Mouse (Mus musculus): Measurements from ENCODE around the gene Lats2.

Gene Lats2

DNA sequence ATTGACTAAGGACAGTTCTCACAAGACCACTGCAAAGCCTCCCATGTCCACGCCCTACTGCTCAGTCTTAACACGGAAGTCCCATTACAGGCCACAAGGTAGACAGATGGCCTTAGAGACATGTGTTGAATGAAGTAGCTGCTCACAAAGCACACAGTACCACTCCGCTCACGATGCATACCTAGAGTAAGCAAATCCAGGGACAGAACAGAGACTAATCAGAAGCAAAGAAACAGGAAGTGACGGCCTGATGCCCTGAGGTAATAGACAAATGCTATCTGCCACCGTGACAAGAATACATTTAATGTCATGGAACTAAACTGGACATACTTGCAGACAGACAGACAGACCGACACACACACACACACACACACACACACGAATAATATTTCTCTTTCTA, 17.5 kb downstream of the Lats2 start:
- DNase-seq (ENCODE audit: extremely low read depth, low read depth), result no peak

DNA sequence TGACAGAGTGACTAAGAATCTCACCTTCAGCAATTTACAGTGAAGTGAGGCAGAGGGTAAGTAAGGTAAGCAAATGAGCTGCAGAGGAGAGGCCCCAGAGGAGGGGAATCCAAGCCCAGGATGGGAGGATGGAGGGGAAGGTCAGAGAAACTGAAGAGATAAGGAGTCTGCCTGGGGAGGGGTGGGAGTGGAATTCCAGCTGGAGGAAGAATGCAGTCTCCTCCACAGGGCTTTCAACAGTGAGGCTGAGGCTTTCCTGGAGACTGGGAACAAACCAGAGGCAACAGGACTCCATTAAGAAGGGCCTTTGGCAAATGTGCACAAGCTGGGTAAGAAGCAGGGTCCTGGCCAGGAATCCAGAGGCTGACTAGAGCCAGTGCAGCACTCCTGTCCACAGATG, 21.1 kb downstream of the Lats2 start:
- DNase-seq (ENCODE audit: extremely low read depth, low read depth), result no peak

DNA sequence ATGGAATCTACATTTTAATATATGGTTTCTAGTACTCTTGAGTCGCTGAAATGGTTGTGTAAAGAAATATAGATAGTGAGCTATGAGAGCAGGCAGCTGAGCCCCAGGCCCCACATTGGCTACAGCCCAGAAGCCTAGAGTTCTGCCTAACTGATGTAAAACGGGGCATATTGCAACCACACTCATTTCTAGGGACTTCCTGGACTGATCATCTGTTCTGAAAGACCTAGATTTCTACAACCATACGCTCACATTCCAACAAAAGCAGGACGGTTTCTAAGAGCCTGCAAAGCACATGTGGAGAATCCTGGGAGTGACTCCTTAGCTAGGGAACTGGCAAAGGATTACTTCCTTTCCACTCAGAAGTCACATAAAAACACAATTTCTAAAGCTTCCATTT, 22.0 kb downstream of the Lats2 start:
- no peak for DNase-seq (ENCODE audit: extremely low read depth, low read depth)

DNA sequence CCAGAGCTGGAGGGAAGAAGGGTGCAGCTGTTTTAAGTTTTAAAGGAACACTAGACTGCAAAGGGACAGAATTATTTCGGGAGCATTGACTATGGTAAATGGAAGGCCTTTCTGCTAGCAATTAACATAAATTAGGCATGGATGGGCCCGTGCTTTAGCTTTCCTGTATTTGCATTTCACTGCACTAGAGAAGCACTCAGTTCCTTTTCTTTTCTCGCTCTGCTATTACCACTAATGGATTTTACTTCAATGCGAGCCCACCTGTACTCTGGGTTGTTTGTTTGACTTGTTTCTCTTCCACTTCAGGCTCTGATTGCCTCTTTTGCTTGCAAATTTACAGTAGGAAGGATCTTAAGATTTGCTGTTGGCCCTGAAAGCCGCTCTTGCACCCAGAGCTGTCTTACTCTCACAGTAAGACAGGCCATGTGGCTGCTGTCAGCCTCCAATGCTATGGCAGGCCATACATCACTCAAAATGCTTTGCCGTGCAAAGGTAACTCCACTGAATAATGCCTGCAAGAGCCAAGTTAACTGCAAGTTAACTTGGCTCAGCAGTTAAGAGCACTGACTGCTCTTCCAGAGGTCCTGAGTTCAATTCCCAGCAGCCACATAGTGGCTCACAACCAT, 25.4 kb downstream of the Lats2 start:
- no peak for DNase-seq (ENCODE audit: extremely low read depth, low read depth)

DNA sequence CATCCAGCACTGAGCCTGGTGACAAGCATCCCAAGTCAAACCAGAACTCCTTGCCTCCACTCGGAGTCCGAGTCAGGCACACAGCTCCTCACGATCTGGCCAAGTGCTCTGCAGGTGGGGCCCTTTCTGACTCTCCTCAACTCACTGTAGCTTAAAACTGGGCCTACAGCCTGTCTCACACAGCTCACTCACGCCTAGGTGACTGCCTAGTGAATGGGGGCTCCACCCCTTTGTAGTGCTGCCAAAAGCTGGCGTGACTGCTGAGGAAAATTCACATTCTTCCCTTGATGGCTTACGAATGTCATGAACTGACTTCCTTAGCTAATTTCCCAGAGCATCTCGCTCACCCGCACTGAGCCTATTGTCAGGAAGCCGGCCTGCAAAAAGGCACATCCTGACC, 27.7 kb downstream of the Lats2 start:
- DNase-seq (ENCODE audit: extremely low read depth, low read depth), result no peak

DNA sequence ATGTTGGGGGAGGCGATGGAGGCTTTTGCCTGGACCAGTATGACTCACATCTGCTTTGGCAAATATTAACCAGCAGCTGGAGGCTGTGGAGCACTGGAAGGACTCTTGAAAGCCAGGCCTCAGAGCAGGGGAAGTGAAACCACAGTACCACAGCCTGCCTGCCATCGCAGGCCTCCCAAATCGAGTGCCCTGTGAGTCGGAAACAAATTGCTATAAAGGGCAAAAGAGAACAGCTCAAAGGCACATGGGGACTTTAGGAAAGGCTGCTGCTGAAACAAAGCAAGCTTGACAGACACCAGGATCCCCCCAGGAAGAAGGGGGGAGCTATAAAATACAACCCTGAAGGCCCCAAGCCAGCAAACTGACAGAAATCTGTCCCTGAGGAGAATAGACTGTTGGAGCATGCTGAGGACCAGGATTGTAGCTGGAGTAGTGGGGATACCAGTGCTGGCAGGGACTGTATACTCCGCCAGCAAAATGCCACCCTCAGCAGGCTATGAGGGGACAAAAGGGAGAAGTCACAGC, 28.2 kb downstream of the Lats2 start:
- no peak for DNase-seq (ENCODE audit: extremely low read depth, low read depth)

DNA sequence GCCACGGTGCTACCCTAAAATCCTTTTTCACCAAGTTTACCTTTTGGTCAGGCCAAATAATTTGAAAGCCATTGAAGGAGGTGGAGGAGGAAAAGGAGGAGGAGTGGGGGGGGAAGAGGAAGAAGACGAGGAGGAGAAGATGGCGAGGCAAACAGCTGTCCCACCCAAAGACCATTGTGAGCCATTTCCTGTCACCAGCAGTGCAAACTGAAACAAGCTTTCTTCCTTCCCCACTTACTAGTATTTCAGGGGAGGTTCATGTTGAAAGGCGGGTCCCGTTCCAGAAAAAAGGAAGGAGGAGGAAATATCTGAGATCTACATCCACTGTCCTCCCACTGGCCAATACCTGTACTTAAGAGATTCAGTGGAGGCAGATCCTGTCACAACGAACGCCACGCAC, 28.8 kb downstream of the Lats2 start:
- no peak for DNase-seq (ENCODE audit: extremely low read depth, low read depth)

DNA sequence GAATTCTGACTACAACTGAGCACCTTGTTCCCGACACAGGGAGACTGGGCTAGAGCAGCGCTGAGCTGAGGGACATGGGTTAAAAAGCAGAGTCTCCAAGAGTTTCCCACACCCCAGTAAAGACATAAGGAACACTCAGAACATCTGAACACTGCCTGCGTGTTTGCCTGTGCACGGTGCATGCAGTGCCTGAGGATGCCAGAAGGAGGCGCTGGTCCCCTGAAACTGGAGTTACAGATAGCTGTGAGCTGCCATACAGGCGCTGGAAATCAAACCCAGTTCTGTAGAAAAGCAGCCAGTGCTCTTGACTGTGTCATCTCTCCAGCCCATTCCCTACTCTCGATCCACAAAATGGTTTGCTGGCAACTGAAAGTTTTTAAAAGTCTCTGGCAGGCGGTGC, 32.0 kb downstream of the Lats2 start:
- no peak for DNase-seq (ENCODE audit: extremely low read depth, low read depth)

DNA sequence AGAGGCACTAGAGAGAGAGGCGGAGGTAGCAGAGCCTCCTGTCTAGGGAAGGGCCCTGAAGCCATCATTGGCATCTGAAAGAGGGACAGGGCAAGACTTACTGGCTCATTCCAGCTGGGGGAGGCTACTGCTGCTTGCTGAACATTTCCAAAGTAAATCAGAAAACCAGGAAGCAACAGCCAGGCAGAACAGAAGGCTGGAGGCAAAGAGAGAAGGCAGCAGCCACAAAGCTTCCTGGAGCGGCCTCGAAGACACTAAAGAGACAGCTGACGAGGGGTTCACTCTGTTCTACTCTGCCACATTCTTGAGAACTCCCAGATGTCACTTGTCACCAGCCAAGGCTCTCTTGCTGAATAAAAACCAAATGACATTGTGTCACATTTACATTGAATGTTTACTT, 33.7 kb downstream of the Lats2 start:
- DNase-seq (ENCODE audit: extremely low read depth, low read depth), result no peak

DNA sequence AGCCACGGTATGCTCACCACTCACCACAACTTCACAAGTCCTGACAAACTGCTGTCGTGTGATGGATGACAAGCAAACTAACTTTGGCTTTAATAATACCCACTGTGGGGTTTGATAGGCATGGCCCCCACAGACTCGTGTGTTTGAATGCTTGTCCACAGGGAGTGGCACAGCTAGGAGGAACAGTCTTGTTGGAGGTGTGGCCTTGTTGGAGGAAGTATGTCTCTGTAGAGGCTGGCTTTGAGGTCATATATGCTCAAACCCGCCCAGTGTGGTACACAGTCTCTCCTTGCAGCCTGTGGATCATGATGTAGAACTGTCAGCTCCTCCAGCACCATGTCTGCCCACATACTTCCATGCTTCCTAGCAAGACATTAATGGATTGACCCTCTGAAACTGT, 39.9 kb downstream of the Lats2 start:
- DNase-seq (ENCODE audit: extremely low read depth, low read depth), result peak; percentile 6

DNA sequence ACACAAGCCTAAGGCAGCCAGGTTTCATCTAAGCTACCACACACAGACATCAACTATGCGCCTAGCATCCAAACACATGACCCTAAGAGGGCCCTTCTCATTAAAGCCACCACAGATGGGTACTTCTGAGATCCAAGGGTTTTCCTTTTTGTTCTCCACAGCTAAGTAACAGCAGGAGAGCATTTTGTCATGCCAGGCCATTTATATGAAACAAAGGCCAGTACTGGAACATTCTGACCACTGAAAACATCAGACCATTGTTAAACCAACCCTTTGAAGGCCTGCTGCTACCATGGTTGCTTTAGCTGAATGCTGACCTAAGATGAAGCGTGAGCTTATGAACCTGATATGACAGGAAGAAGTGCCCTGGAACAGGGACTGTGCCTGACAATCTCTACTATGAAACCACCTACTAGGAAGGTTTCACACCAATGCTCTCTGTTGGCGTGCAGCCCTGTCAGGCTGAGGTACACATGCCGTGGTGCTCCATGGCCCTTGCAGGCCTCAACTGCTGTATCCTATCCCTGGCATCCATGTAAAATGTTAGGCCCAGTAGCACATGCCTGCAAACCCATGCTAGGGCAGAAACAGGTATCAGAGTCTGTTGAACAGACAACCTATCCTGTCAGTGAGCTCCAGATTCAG, 41.5 kb downstream of the Lats2 start:
- DNase-seq (ENCODE audit: extremely low read depth, low read depth), result no peak

DNA sequence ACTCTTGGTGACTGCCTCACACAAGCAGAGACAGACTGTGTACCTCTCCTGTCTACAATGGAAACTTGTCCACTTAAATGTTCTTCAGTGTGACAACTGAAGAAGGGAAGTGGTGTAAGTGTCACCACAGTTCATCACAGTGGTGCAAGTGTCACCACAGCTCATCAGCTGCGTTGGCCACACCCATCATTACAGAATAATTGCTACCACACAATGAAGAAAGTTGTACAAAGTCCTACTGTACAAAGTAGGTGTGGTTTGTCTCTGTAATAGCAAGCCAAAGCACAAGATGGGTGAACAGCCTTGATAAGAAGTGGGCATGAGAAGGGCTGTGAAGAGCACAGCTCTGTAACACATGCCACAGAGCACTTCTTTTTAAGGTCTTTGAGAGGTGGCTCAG, 45.3 kb downstream of the Lats2 start:
- DNase-seq (ENCODE audit: extremely low read depth, low read depth), result peak; percentile 6

DNA sequence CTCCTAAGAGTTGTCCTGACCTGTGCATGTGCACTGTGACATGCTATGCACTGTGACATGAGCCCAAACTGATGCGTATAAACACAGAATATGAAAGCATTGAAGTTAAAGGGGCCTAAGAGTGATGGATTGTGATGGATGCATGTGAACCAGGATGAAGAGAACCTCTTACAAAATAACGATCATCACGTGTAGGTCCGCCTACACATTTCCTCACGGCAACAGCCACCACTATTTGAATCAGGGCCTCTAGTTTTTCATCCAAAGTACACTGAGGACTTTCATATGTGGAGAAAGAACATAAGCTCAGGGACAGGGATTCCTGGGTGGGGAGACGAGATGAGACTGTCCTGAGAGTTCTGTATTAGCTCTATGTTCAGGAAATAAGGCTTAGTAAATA, 47.1 kb downstream of the Lats2 start:
- DNase-seq (ENCODE audit: extremely low read depth, low read depth), result no peak

DNA sequence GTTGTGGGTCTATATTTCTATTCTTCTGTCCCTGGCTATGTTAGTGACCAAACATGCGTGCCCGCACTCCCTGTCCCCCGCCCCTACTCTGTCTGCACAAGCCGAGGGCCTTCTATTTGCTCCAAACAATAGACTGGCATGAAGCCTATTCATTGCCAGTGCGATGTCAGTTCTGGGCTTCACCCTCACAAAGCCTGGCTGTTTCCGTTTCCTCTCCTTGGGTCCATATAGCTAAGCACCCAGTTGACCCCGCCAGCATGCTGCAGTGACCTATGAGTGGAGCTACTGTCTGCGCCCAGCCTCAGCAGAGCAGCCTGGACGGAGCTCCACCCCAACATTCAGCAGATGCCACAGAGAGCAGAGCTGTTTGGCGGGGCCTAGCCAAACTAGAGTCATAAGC, 49.0 kb downstream of the Lats2 start:
- no peak for DNase-seq (ENCODE audit: extremely low read depth, low read depth)

DNA sequence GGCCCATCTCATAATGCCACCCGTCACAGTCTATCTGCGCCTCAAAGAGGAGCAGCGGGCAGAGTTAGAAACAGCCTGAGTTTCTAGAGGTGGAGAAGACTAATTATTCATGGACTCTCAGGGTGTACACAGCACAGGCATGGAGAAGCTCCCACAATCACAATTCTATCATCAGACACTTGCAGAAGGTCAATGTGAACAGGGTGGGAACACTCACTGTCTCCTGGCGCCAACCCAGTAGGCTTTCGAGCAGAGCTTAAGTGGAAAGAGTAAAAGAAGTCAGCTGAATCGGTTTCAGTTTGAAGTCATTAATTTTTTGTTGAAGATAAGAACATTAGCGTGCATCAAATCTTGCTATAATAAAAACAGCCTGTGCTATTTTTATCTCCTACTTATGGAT, 49.6 kb downstream of the Lats2 start:
- no peak for DNase-seq (ENCODE audit: extremely low read depth, low read depth)

DNA sequence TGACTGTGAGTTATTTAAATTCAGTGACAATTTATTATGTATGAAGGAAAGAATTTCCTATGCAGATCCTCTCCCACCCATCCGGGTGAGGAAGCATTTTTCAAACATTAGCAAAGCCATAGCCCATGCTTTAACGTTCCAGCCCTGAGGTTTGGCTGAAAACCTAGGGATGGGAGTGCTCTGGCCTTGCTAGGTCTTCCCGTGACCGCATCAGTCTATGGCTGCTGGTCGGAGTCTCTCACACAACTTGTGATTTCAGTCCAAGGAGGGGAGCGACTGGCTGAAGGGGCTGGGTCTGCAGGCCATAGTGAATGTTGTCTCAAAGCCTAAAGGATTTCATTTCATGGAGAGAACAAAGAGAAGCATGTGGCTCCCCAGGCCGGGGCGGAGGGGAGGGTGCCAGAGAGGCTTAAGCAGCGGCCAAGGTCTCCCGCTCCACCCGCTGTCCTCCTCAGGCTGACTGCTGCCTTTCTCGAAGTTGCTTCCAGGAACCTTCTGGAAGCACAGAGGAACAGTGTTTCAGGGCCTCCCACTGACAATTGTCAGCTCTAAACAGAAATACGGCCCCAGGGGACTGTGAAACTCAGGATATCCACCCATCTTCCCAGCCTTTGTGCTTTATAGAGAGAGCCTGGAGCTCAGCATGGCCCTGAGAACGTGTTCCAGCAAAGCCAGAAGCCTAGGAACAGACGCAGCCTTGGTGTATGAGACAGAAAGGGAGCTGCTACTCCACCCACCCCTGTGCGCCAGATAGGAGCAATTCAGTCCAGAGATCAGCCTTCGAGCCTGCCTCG, 50.9 kb downstream of the Lats2 start:
- no peak for DNase-seq (ENCODE audit: extremely low read depth, low read depth)

DNA sequence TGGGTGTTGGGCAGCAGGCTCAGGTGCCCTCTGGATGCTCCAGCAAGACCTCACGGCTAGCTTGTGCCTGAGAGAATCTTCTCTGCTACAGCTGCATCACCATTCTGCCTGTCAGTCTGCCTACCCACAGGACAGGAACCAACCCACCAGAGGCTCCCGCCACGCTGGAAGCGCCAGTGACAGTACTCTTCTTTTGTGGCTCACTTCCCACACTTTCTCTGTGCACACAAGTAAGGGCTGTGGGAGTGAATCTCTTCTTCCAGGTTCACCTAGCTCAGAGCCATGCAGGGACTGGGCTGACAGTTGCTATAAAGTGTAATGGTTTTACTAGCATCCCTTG, 51.5 kb downstream of the Lats2 start:
- no peak for DNase-seq (ENCODE audit: extremely low read depth, low read depth)

DNA sequence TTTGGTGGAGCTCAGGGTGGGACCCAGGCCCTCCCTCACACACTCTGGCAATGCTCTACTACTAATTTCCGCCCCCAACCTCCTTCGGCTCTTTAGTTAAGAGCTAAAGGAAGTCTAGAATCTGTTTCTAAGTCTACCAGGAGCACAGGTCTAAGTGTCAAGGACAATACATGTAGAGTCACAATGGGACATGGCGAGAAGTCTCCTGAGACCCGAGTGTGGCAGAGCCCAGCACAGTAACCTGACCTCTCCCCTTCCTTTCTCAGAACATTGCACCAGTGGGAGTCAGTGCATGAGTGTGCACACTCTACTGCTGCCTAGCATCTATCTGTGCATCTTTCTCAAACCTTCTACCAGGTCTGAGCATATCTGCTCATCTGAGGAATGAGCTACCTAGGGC, 52.4 kb downstream of the Lats2 start:
- no peak for DNase-seq (ENCODE audit: extremely low read depth, low read depth)

DNA sequence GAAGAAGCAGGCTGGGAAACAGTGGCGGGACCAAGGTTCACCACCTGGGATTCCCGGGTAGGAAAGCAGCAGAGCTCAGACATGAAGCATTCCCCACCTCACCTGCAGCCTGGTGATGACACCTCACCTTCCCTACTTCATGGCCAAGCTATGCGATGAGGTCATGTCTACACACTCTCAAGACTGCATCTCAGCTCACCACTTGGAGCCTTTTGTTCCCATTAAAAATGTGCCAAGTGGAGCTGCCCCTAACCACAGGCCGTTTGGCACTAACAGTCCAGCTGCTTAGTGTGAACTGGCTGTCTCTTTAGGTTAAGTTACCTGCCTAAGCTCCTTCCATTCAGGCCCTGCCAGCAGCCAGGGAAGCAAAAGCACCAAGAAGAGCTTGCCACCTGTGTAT, 53.1 kb downstream of the Lats2 start:
- no peak for DNase-seq (ENCODE audit: extremely low read depth, low read depth)

DNA sequence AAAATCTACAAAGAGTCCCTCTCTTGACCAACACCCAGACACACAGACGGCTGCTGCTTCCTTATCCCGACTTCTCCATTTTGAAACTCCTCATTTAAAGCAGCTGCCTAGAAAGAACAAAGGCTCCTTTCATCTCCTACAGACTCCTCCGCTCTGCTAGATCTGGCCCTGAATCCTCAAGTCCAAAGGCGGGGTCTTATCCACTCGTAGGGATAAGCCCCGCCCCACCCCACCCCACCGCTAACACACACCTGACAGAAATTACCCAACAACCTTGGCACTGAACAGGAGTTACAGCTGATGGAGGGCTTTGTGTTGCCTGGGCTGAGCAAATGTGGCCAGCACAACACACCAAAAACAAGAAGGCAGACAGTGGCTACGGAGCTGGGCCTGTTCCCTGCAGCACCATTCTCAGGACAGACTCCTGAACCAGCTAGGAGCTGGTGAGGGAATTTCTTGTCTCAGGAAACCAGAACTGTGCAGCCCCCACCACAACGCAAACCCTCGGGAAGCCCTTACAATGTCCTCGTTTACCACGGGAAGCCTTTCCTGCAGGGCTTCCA, 56.2 kb downstream of the Lats2 start:
- DNase-seq (ENCODE audit: extremely low read depth, low read depth), result no peak

DNA sequence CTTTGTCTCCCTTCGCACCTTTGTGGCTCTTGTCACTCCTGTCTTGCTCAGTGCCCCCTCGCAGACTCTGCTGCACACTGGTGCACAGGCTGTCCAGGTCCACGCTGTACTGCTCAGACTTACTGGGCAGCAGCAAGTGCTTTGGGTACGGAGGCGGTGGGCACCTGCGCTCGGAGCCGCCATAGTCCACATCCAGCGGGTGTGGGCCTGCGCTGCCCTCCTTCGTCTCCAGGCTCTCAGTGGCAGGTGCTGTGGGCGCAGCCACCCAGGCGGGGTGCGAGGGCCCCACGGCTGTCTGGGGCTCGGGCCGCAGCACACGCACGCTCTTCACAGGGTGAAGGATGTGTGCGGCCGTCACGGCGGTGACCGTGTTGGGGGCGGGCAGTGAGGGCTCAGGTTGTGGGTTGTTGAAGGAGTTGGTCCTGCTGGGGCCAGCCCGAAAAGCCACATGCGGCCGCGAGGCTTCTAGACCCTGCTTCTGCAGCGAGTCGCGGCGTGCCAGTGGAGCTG, 58.7 kb downstream of the Lats2 start:
- DNase-seq (ENCODE audit: extremely low read depth, low read depth), result no peak

DNA sequence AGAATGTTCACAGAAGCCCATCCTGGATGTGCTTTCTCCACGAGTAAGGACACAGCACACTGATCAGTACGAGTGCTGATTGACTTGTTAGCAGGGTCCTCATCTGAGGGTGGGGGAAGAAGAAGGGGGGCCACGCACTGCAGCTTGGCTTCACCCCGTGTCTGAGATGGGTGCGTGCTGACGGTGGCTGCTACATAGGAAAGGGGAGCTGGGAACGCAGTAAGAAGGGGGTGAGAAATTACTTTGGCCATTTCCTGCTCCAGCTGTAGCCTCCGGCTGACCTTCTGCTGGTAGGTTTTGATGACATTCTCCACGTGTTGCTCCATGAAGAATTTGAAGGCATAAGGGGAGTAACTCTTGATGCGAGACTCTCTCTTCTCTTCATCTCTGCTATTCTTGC, 59.2 kb downstream of the Lats2 start:
- no peak for DNase-seq (ENCODE audit: extremely low read depth, low read depth)
